Mouse (Mus musculus): ENCODE measurements at regions not wholly inside any gene's neighbourhood (a gene's known extent, or its start where the extent isn't known, plus 50 kb on each side); places are given as distances from the start of the nearest gene placed in this dataset.

GRCm38 (mm10) chr13:84644024-84644423 lies 421.9 kb downstream of the Tmem161b start:
- no peak for DNase-seq (ENCODE audit: low spot score in 2 of 2)

GRCm38 (mm10) chr13:84646899-84647298 lies 424.8 kb downstream of the Tmem161b start:
- DNase-seq (ENCODE audit: low spot score in 2 of 2) = no peak

- DNase-seq (ENCODE audit: low spot score in 2 of 2) = no peak
Measured at GRCm38 (mm10) chr13:84648056-84648455, 426.0 kb downstream of the Tmem161b start.

- no peak for DNase-seq (ENCODE audit: low spot score in 2 of 2)
Measured at GRCm38 (mm10) chr13:84663967-84664366, 441.9 kb downstream of the Tmem161b start.

GRCm38 (mm10) chr13:84680971-84681370 lies 458.9 kb downstream of the Tmem161b start:
- no peak for DNase-seq (ENCODE audit: low spot score in 2 of 2)

GRCm38 (mm10) chr13:84685930-84686329 lies 463.8 kb downstream of the Tmem161b start:
- DNase-seq (ENCODE audit: low spot score in 2 of 2) = no peak

- DNase-seq (ENCODE audit: low spot score in 2 of 2) = no peak
Measured at GRCm38 (mm10) chr13:84693462-84693861, 471.4 kb downstream of the Tmem161b start.

GRCm38 (mm10) chr13:84698472-84699080 lies 476.5 kb downstream of the Tmem161b start:
- no peak for DNase-seq (ENCODE audit: low spot score in 2 of 2)

GRCm38 (mm10) chr13:84741231-84741630 lies 448.0 kb upstream of the Ccnh start:
- no peak for DNase-seq (ENCODE audit: low spot score in 2 of 2)

GRCm38 (mm10) chr13:84748331-84748730 lies 440.9 kb upstream of the Ccnh start:
- no peak for DNase-seq (ENCODE audit: low spot score in 2 of 2)

GRCm38 (mm10) chr13:84749214-84749613 lies 440.0 kb upstream of the Ccnh start:
- no peak for DNase-seq (ENCODE audit: low spot score in 2 of 2)

- DNase-seq (ENCODE audit: low spot score in 2 of 2) = no peak
Measured at GRCm38 (mm10) chr13:84750136-84750535, 439.1 kb upstream of the Ccnh start.

- DNase-seq (ENCODE audit: low spot score in 2 of 2) = no peak
Measured at GRCm38 (mm10) chr13:84751576-84752490, 437.4 kb upstream of the Ccnh start.

- no peak for DNase-seq (ENCODE audit: low spot score in 2 of 2)
Measured at GRCm38 (mm10) chr13:84752491-84752820, 436.8 kb upstream of the Ccnh start.

- DNase-seq (ENCODE audit: low spot score in 2 of 2) = no peak
Measured at GRCm38 (mm10) chr13:84753751-84754500, 435.3 kb upstream of the Ccnh start.

- no peak for DNase-seq (ENCODE audit: low spot score in 2 of 2)
Measured at GRCm38 (mm10) chr13:84754821-84755725, 434.1 kb upstream of the Ccnh start.

GRCm38 (mm10) chr13:84756796-84757335 lies 432.3 kb upstream of the Ccnh start:
- DNase-seq (ENCODE audit: low spot score in 2 of 2) = no peak

- no peak for DNase-seq (ENCODE audit: low spot score in 2 of 2)
Measured at GRCm38 (mm10) chr13:84757896-84758567, 431.2 kb upstream of the Ccnh start.

GRCm38 (mm10) chr13:84758568-84758900 lies 430.7 kb upstream of the Ccnh start:
- DNase-seq (ENCODE audit: low spot score in 2 of 2) = peak; percentile 18 to 59

- DNase-seq (ENCODE audit: low spot score in 2 of 2) = no peak
Measured at GRCm38 (mm10) chr13:84759061-84759460, 430.1 kb upstream of the Ccnh start.

- DNase-seq (ENCODE audit: low spot score in 2 of 2) = no peak
Measured at GRCm38 (mm10) chr13:84760471-84760870, 428.7 kb upstream of the Ccnh start.
